Mouse (Mus musculus) ES-Bruce4 (cell line): ENCODE results near the gene Evpl. TPM values are rescaled to one million over a fixed set of nuclear protein-coding genes. Genes with fewer than 3 reads are reported as not detected.

Experiments
- H3K27ac ChIP-seq: 2 replicates; pipeline ENCODE4 v1.5.1; 2012; ENCODE audit warnings: low read length, inconsistent platforms; ENCODE audit not compliant: insufficient read depth
- H3K27me3 ChIP-seq: 2 replicates; pipeline ENCODE4 v1.6.1; 2012; ENCODE audit warnings: mild to moderate bottlenecking, low read length, inconsistent platforms; ENCODE audit not compliant: control insufficient read depth, poor library complexity, insufficient read depth, severe bottlenecking
- H3K36me3 ChIP-seq: 2 replicates; pipeline ENCODE4 v1.6.1; 2012; ENCODE audit warnings: inconsistent platforms, mild to moderate bottlenecking, low read length, moderate library complexity; ENCODE audit not compliant: control insufficient read depth, poor library complexity, insufficient read depth, severe bottlenecking
- H3K4me1 ChIP-seq: one replicate; pipeline ENCODE4 v1.8.1; 2011; ENCODE audit warnings: low read length; ENCODE audit not compliant: control insufficient read depth, insufficient read depth
- H3K4me3 ChIP-seq: 2 replicates; pipeline ENCODE4 v1.5.1; 2011; ENCODE audit warnings: low read depth, mild to moderate bottlenecking, low read length
- H3K9ac ChIP-seq: 2 replicates; pipeline ENCODE4 v1.6.1; 2012; ENCODE audit warnings: low read depth, mild to moderate bottlenecking, inconsistent platforms; ENCODE audit not compliant: poor library complexity, severe bottlenecking
- H3K9me3 ChIP-seq: replicated peaks from 2 replicates; pipeline ENCODE4 v1.6.1; 2012; ENCODE audit warnings: mild to moderate bottlenecking, low read length, inconsistent platforms; ENCODE audit not compliant: control insufficient read depth, poor library complexity, insufficient read depth, severe bottlenecking
- CTCF ChIP-seq: IDR thresholded peaks from one replicate; pipeline ENCODE4 v1.8.1; 2011; ENCODE audit warnings: low read depth, low read length
- EP300 ChIP-seq: IDR thresholded peaks from 2 replicates; pipeline ENCODE4 v1.6.1; 2011; ENCODE audit warnings: low read depth, low read length; ENCODE audit not compliant: insufficient read depth
- POLR2A ChIP-seq: IDR thresholded peaks from one replicate; pipeline ENCODE4 v1.8.1; 2011; ENCODE audit warnings: low read length; ENCODE audit not compliant: insufficient read depth
- polyA plus RNA-seq: library from polyadenylated mRNA; stranded (reverse); fragments of >200 nt; gene quantifications from 2 replicates; pipeline ENCODE4 v1.2.4, GENCODE M21; 2011; ENCODE audit warnings: low read depth; ENCODE audit not compliant: missing spikeins, insufficient read depth, insufficient read length

The Evpl gene
- polyA plus RNA-seq, 1 experiment = 3.1 TPM

GRCm38 (mm10) chr11:116253076-116253600 lies 15.3 kb upstream of the Evpl start:
- no peaks in the 10 kb centered on the region for H3K4me1 ChIP-seq
- H3K27ac ChIP-seq = no peak overlapping the region
- TF ChIP-seq EP300 (no peak), CTCF (no peak), POLR2A (no peak)
- H3K9me3 ChIP-seq = no peaks in the 10 kb centered on the region
- H3K4me3 ChIP-seq = no peak overlapping the region
- no peak overlapping the region for H3K9ac ChIP-seq
- no peaks in the 10 kb centered on the region for H3K27me3 ChIP-seq
- peaks cover 19% of the 10 kb centered on the region for H3K36me3 ChIP-seq

GRCm38 (mm10) chr11:116250898-116251297 lies 13.0 kb upstream of the Evpl start:
- no peak overlapping the region for H3K27ac ChIP-seq
- H3K36me3 ChIP-seq = peaks cover 26% of the 10 kb centered on the region
- no peaks in the 10 kb centered on the region for H3K4me1 ChIP-seq
- no peak overlapping the region for H3K4me3 ChIP-seq
- TF ChIP-seq EP300 (no peak), CTCF (no peak), POLR2A (no peak)
- H3K27me3 ChIP-seq = no peaks in the 10 kb centered on the region
- H3K9ac ChIP-seq = no peak overlapping the region
- no peaks in the 10 kb centered on the region for H3K9me3 ChIP-seq

DNA sequence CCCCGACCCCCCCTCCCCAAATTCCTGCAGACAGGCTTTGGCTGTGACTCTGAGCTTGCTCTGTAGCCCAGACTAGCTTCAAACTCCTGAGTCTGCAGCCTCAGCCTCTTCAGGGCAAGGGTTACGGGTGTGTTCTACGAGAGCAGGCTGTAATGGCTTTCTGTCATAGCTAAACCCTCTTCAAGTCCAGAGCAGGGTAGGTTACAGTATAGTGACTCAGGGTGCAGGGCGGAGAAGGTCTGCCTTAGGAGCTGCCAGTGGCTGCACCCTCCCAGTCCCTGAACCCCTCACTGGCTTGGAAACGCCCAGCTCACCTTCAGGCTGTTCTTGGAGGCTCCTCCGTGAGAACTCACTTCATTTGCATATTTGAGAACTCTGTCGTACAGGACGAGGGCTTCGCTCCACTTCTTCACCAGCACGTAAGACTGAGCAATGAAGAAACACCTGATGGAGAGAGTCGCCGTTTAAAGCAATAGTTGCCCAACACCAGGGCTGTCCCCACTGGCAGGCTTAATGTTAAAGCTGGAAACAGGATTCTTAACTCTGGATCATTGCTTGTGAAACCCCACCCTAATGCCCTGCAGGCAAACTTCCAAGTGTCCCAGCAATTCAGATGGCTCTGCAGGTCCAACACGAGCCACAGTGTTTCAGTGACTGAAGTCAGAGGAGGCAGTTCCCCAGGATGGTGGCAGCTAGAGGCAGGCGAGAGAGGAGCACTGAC lies 9.8 kb upstream of the Evpl start:
- Histone ChIP-seq H3K27ac (no peak overlapping the region), H3K9me3 (no peaks in the 10 kb centered on the region), H3K4me1 (no peaks in the 10 kb centered on the region), H3K4me3 (no peak overlapping the region), H3K9ac (no peak overlapping the region), H3K27me3 (no peaks in the 10 kb centered on the region), H3K36me3 (peaks cover 23% of the 10 kb centered on the region)
- TF ChIP-seq EP300 = no peak
- TF ChIP-seq CTCF = no peak
- no peak for TF ChIP-seq POLR2A

DNA sequence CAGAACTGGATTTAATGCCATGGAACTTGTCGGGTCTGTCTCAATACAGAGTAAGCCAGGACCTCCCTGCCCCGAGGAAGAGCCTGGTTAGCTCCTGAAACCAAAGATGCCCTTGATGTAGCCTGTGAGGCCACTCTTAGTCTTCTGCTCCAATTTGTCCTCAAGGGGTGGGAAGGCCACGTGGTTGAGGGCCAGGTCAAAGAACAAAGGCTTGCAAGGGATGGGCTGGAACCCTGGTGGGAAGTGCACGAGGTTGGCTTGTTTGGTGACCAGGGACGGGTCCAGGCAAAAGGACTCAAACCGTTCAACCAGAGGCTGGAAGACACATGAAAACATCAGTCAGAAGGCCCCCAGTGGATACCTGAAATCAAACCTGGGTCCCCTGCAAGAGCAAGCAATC lies 7.7 kb upstream of the Evpl start:
- H3K36me3 ChIP-seq = peaks cover 23% of the 10 kb centered on the region
- no peaks in the 10 kb centered on the region for H3K9me3 ChIP-seq
- no peak overlapping the region for H3K27ac ChIP-seq
- no peak overlapping the region for H3K9ac ChIP-seq
- H3K27me3 ChIP-seq = no peaks in the 10 kb centered on the region
- TF ChIP-seq CTCF = no peak
- no peak for TF ChIP-seq EP300
- no peak for TF ChIP-seq POLR2A
- H3K4me3 ChIP-seq = no peak overlapping the region
- H3K4me1 ChIP-seq = no peaks in the 10 kb centered on the region

DNA sequence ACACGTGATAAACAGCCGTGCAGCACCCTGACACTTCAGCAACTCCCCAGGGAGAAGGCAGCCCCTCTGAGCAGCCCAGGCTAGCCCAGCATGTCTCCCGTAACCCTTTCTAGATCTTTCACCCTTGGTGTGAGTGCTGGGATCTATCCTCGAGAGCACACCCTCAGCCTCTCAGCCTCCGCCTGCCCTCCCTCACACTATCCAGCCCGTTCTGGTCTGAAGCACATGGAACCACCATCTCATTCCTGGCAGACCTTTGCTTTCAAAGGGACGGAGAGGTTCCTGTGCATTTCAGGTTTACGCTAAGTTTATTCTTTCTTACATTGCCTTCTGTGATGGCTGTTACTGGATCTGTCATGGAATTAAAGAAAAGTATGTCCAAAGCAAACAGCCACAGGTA lies 6.7 kb upstream of the Evpl start:
- H3K27ac ChIP-seq = no peak overlapping the region
- peaks cover 18% of the 10 kb centered on the region for H3K36me3 ChIP-seq
- no peaks in the 10 kb centered on the region for H3K9me3 ChIP-seq
- no peaks in the 10 kb centered on the region for H3K27me3 ChIP-seq
- TF ChIP-seq POLR2A (no peak), CTCF (no peak)
- no peak overlapping the region for H3K9ac ChIP-seq
- H3K4me1 ChIP-seq = no peaks in the 10 kb centered on the region
- H3K4me3 ChIP-seq = no peak overlapping the region

GRCm38 (mm10) chr11:116241744-116242235 lies 3.9 kb upstream of the Evpl start:
- no peak for TF ChIP-seq CTCF
- no peak for TF ChIP-seq EP300
- no peak for TF ChIP-seq POLR2A
- Histone ChIP-seq H3K27ac (no peak overlapping the region), H3K9ac (no peak overlapping the region), H3K27me3 (no peaks in the 10 kb centered on the region), H3K9me3 (no peaks in the 10 kb centered on the region), H3K36me3 (peaks cover 17% of the 10 kb centered on the region), H3K4me1 (no peaks in the 10 kb centered on the region), H3K4me3 (no peak overlapping the region)
